Mouse (Mus musculus) cerebellum, adult 2 months (tissue): Measurements from ENCODE around the gene 4930402H24Rik. TPM values are rescaled to one million over a fixed set of nuclear protein-coding genes. Genes with fewer than 3 reads are reported as not detected.
A peak's percentile ranks its signal among the peaks of the same experiment; 100 is the strongest.
"Not testable (repeated sequence)": the region's sequence is repeated elsewhere in the genome, so short reads cannot be mapped to it uniquely, and the experiment has no call there.

Experiments used
- DNase-seq, 2 experiments: peaks; one replicate each; pipeline ENCODE4 v3.0.0; 2021
- H3K27ac ChIP-seq: fragments of 200-500 bp; 2 replicates; pipeline ENCODE4 v1.5.1; 2012; ENCODE audit warnings: low read length, control low read depth, inconsistent platforms; ENCODE audit not compliant: insufficient read depth
- H3K27me3 ChIP-seq: fragments of 200-500 bp; 2 replicates; pipeline ENCODE4 v1.6.1; 2012; ENCODE audit warnings: inconsistent platforms, mild to moderate bottlenecking, low read length, moderate library complexity; ENCODE audit not compliant: control insufficient read depth, insufficient read depth
- H3K4me1 ChIP-seq: fragments of 200-500 bp; 2 replicates; pipeline ENCODE4 v1.6.1; 2011; ENCODE audit warnings: low read length; ENCODE audit not compliant: control insufficient read depth, insufficient read depth
- H3K4me3 ChIP-seq: fragments of 200-500 bp; replicated peaks from 2 replicates; pipeline ENCODE3; 2011; ENCODE audit warnings: mild to moderate bottlenecking, low read depth, low read length, control low read depth; ENCODE audit not compliant: insufficient read depth
- CTCF ChIP-seq: fragments of 200-500 bp; IDR thresholded peaks from 2 replicates; pipeline ENCODE4 v1.5.1; 2011; ENCODE audit warnings: low read depth, mild to moderate bottlenecking, control low read depth, low read length, moderate library complexity, borderline replicate concordance; ENCODE audit not compliant: insufficient read depth
- POLR2A ChIP-seq: fragments of 200-500 bp; IDR thresholded peaks from 2 replicates; pipeline ENCODE4 v1.6.1; 2011; ENCODE audit warnings: low read length, control low read depth, borderline replicate concordance; ENCODE audit not compliant: insufficient read depth
- WGBS: fragments of 180-500 bp; shearing (Covaris S2); methylation state at CpG from one replicate; pipeline ENCODE4 v1.1.7; 2018; 5-methylcytosine and 5-hydroxymethylcytosine counted together
- polyA plus RNA-seq: library from polyadenylated mRNA; depleted of rRNA; stranded (reverse); fragments of >200 nt; gene quantifications from 2 replicates; pipeline ENCODE4 v1.2.3, GENCODE M21; 2012

4930402H24Rik gene
- polyA plus RNA-seq, 1 experiment: 64.9 TPM

DNA sequence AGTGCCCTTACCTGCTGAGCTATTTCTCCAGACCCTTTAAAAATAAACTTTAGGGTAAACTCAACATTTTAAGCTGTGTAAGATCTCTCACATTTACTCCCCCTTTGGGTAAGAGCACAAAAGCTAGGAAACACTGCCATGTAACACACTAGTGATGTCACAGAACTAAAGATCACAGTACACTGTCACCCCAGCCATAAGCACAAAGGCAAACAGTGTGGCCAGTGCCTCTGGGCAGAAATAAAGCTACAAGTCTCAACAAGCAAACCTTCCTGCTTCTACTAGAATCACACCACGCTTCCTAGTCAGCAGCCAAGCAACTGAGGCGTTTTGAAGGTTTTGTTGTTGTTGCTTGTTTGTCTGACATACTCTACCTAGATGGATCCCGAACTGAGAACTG is 72.5 kb downstream of the 4930402H24Rik start:
- no peak overlapping the region for H3K4me3 ChIP-seq
- WGBS: 82% methylated on average over 3 of the region's 3 CpGs

DNA sequence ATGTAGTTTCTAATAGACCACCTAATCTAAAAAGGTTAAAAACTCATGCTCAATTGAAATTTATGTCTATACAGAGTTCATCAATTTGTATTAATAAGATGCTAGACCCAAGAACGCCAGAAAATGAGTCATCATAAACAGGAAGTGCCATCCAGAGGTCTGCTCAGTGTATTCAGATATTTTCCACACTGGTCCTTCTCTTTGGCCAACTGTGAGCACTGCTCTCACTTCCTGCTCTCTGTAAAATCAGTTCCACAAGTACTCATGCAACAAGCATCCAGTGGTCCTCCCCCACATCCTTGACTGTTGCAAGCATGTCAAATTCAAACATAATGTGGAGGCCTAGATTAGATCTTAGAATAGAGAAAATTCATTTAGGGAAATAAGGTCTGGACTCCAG is 73.6 kb downstream of the 4930402H24Rik start:
- no peak overlapping the region for H3K4me3 ChIP-seq
- no peak for TF ChIP-seq POLR2A
- no peak for TF ChIP-seq CTCF
- no peak overlapping the region for H3K27ac ChIP-seq
- 59% methylated on average over 1 of the region's 1 CpGs for WGBS
- H3K27me3 ChIP-seq: no peaks in the 10 kb centered on the region
- DNase-seq: no peak
- H3K4me1 ChIP-seq: peaks cover 2% of the 10 kb centered on the region; the same call in 1 of the 2 replicates

More for the DNA sequence above, 72.5 kb downstream of the 4930402H24Rik start:
- no peak for DNase-seq
- peaks cover 2% of the 10 kb centered on the region; the same call in 1 of the 2 replicates for H3K4me1 ChIP-seq
- H3K27ac ChIP-seq: no peak overlapping the region
- no peaks in the 10 kb centered on the region for H3K27me3 ChIP-seq
- no peak for TF ChIP-seq POLR2A
- no peak for TF ChIP-seq CTCF

DNA sequence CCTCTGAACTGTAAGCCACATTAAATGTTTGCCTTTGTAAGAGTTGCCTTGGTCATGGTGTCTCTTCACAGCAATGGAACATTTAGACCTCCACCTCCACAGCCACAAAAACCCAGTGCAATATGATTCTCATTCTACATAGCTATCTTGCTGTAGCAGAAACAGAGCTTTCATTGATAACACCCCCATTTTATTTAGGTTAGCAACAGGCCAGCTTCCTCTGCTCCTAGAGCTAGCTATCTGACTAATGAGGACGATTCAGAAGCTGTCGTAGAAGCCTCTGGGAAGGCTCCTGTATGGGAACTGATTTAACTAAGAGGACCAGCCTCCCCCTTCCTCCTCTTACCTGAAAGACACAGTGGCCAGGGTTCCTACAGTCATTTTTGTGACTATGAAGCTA is 74.2 kb downstream of the 4930402H24Rik start:
- 79% methylated on average over 2 of the region's 2 CpGs for WGBS
- no peak overlapping the region for H3K27ac ChIP-seq
- DNase-seq: no peak

DNA sequence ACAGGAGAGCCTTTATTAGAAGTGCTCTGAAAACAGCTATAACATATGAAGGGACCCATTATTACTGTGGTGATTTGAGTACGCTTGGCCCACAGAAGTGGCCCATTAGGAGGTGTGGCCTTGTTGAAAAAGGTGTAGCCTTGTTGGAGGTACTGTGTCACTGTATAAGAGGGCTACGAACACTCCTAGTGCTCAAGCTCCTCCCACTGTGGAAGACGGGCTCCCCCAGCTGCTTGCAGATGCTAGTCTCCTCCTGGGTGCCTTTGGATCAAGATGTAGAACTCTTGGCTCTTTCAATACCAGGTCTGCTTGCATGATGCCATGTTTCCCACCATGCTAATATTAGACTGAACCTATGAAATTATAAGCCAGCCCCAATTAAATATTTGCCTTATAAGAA is 76.0 kb downstream of the 4930402H24Rik start:
- Histone ChIP-seq H3K4me1 (no peaks in the 10 kb centered on the region), H3K27ac (no peak overlapping the region), H3K4me3 (no peak overlapping the region), H3K27me3 (no peaks in the 10 kb centered on the region)
- 91% methylated on average over 3 of the region's 3 CpGs for WGBS
- TF ChIP-seq CTCF (no peak), POLR2A (no peak)
- DNase-seq: no peak

More for the DNA sequence above, 74.2 kb downstream of the 4930402H24Rik start:
- Histone ChIP-seq H3K4me1 (peaks cover under 1% of the 10 kb centered on the region; the same call in 1 of the 2 replicates), H3K4me3 (no peak overlapping the region), H3K27me3 (no peaks in the 10 kb centered on the region)
- TF ChIP-seq CTCF (no peak), POLR2A (no peak)

DNA sequence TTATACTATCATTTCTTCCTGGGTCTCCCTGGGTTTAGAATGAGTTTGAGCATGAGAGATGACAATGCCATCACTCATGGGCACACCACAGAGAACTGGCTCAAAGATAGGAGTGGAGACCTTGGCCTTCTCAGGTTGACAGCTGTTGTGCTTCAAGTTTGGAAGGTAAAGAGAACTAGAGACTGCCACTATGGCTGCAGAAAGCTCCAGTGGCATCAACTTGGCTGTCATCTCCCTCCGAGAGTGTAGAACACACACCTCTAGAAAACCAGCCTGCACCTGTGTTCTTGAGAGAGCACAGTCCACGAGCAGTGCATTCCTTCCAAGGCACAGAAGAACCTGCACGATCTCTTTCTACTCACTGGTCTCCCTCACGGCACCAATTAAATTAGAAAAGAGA is 76.7 kb downstream of the 4930402H24Rik start:
- H3K27ac ChIP-seq: no peak overlapping the region
- TF ChIP-seq CTCF (no peak), POLR2A (no peak)
- no peak for DNase-seq
- no peaks in the 10 kb centered on the region for H3K27me3 ChIP-seq
- WGBS: 87% methylated on average over 4 of the region's 4 CpGs
- H3K4me3 ChIP-seq: no peak overlapping the region
- no peaks in the 10 kb centered on the region for H3K4me1 ChIP-seq

DNA sequence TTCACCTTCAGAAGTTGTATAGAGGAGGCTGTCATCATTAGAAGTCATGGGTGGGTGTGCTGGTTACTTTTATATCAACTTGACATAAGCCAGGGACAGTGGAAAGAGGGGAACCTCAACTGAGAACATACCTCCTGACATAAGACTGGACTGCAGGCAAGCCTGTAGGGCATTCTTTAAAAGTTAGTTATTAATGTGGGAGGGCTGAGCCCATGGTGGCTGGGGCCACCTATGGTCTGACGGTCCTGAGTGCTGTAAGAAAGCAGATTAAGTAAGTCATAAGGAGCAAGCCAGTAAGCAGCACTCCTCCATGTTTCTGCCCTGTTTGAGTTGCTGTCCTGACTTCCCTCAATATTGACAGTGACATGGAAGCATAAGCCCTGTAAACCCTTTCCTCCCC is 77.5 kb downstream of the 4930402H24Rik start:
- 94% methylated on average over 1 of the region's 1 CpGs for WGBS
- Histone ChIP-seq H3K4me1 (no peaks in the 10 kb centered on the region), H3K4me3 (no peak overlapping the region), H3K27ac (no peak overlapping the region), H3K27me3 (no peaks in the 10 kb centered on the region)
- DNase-seq: no peak
- TF ChIP-seq POLR2A (no peak), CTCF (no peak)

DNA sequence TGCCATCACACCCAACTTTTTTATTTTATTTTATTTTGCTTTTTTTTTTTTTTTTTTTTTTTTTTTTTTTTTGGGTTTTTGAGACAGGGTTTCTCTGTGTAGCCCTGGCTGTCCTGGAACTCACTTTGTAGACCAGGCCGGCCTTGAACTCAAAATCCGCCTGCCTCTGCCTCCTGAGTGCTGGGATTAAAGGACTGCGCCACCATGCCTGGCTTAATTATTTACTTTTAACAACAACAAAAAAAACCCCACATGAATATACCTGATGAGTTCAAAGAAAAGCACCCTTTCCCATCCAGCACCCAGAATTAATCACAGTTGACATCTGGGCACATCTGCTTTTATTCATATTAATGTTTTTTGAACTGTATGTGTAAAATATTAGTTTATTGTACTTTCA is 78.1 kb downstream of the 4930402H24Rik start:
- H3K4me1 ChIP-seq, H3K4me3 ChIP-seq, H3K27me3 ChIP-seq, H3K27ac ChIP-seq, DNase-seq: not testable (repeated sequence)
- 77% methylated on average over 3 of the region's 3 CpGs for WGBS

DNA sequence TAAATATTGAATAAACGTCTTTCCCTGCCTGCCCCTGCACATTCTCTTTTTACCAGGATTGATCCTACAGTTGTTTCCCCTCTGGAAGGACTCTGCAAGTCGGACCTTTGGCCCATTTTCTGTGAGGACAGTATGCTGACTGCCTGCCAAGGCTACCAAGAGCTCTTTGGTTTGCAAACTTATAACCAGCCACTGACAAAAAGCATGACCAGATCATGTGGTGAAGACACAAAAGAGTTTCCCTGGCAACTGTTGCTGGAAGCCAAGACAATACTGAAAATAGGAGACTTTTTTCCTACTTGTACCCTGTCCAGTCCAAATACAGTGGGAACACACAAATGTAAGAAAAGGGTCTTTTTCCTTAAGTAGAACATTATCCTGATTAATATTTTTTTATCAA is 78.8 kb downstream of the 4930402H24Rik start:
- no peak for TF ChIP-seq POLR2A
- TF ChIP-seq CTCF: no peak

More for the DNA sequence above, 78.8 kb downstream of the 4930402H24Rik start:
- WGBS: 9% methylated on average over 2 of the region's 2 CpGs
- H3K27ac ChIP-seq: no peak overlapping the region
- no peaks in the 10 kb centered on the region for H3K27me3 ChIP-seq
- no peak overlapping the region for H3K4me3 ChIP-seq
- peak in 1 of 2 experiments; percentile 57 for DNase-seq
- no peaks in the 10 kb centered on the region for H3K4me1 ChIP-seq
